Mouse (Mus musculus): ENCODE results near the gene Scpep1. TPM values are rescaled to one million over a fixed set of nuclear protein-coding genes. Genes with fewer than 3 reads are reported as not detected.
A peak's percentile ranks its signal among the peaks of the same experiment; 100 is the strongest.

The Scpep1 gene
- polyA plus RNA-seq, 1 experiment from 2014 or later, result 84.5 TPM

DNA sequence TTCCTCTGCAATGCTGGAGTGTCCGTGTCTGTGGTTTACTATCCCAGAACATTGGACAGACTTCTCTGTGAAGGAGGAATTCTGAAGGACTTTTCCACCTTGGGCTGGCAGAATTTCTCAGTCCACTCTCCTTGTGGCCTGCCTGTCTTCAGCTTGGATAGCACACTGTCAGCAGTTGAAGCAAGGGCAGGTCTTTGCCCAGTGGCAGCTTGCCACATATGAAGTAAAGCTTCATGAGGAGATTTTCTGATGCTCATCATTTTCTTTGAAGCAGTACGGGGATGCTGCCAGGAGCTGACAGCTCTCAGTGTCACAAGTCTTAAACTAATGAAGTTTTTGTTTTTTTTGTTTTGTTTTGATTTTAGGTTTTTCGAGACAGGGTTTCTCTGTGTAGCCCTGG is 3.6 kb upstream of the Scpep1 start:
- ATAC-seq (ENCODE audit: low read depth) (no peak), DNase-seq (ENCODE audit: low spot score) (no peak)
- no peaks in the 10 kb centered on the region for H3K9me3 ChIP-seq (ENCODE audit: control insufficient read depth, low read length)
- H3K4me1 ChIP-seq (ENCODE audit: control insufficient read depth, insufficient read depth, low read length), result peaks cover 4% of the 10 kb centered on the region
- no peak overlapping the region for H3K9ac ChIP-seq (ENCODE audit: low read depth, low read length)
- no peaks in the 10 kb centered on the region for H3K27me3 ChIP-seq (replicated peaks; ENCODE audit: control insufficient read depth, insufficient read depth, low read length)
- 78% methylated on average over 3 of the region's 3 CpGs for WGBS
- no peak overlapping the region for H3K4me3 ChIP-seq (ENCODE audit: low read depth, low read length)
- H3K4me2 ChIP-seq (ENCODE audit: low read depth, low read length), result no peak overlapping the region
- H3K27ac ChIP-seq (replicated peaks; ENCODE audit: low read depth, low read length), result no peak overlapping the region
- H3K36me3 ChIP-seq (ENCODE audit: control insufficient read depth, insufficient read depth, low read length), result no peaks in the 10 kb centered on the region

- Histone ChIP-seq H3K36me3 (ENCODE audit: control insufficient read depth, insufficient read depth, low read length) (0 out of 2 replicates have a peak, but pooled peaks cover 4% of the 10 kb centered on the region), H3K27me3 (replicated peaks; ENCODE audit: control insufficient read depth, insufficient read depth, low read length) (no peaks in the 10 kb centered on the region), H3K9ac (ENCODE audit: low read depth, low read length) (peak overlapping the region; percentile 67), H3K27ac (replicated peaks; ENCODE audit: low read depth, low read length) (peak overlapping the region; percentile 75), H3K4me3 (ENCODE audit: low read depth, low read length) (peak overlapping the region; percentile 52), H3K4me2 (ENCODE audit: low read depth, low read length) (peak overlapping the region; percentile 62), H3K4me1 (ENCODE audit: control insufficient read depth, insufficient read depth, low read length) (peaks cover 4% of the 10 kb centered on the region), H3K9me3 (ENCODE audit: control insufficient read depth, low read length) (no peaks in the 10 kb centered on the region)
- DNase-seq (ENCODE audit: low spot score), result peak; percentile 56
- peak; percentile 48; the same call in 1 of the 2 replicates for ATAC-seq (ENCODE audit: low read depth)
- under 1% methylated on average over 4 of the region's 4 CpGs for WGBS
Observed at GRCm38 (mm10) chr11:88954803-88955202, 462 bp downstream of the Scpep1 start.

DNA sequence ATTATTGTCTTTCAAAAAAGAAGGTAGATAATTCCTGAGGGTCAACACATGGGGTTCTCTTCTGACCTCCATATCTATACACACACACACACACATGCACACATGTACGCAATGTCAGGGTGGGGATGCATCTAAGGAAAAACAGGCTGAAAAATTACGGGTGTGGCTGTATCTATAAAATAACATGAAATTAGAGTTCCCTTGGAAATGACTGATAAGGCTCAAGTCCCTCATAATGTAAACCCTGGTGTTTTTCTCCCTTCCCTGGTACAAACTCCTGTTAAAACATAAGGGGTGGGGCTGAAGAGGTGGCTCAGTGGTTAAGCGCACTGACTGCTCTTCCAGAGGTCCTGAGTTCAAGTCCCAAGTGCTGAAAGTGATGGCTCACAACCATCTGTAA is 1.7 kb downstream of the Scpep1 start:
- ATAC-seq (ENCODE audit: low read depth) (no peak), DNase-seq (ENCODE audit: low spot score) (no peak)
- Histone ChIP-seq H3K36me3 (ENCODE audit: control insufficient read depth, insufficient read depth, low read length) (0 out of 2 replicates have a peak, but pooled peaks cover 4% of the 10 kb centered on the region), H3K9me3 (ENCODE audit: control insufficient read depth, low read length) (no peaks in the 10 kb centered on the region), H3K27me3 (replicated peaks; ENCODE audit: control insufficient read depth, insufficient read depth, low read length) (no peaks in the 10 kb centered on the region), H3K4me2 (ENCODE audit: low read depth, low read length) (no peak overlapping the region), H3K4me3 (ENCODE audit: low read depth, low read length) (no peak overlapping the region), H3K4me1 (ENCODE audit: control insufficient read depth, insufficient read depth, low read length) (peaks cover 4% of the 10 kb centered on the region), H3K27ac (replicated peaks; ENCODE audit: low read depth, low read length) (no peak overlapping the region), H3K9ac (ENCODE audit: low read depth, low read length) (0 out of 2 replicates have a peak overlapping the region, but pooled peaks have one; percentile 14)
- 84% methylated on average over 3 of the region's 3 CpGs for WGBS

GRCm38 (mm10) chr11:88952117-88952516 is 3.1 kb downstream of the Scpep1 start:
- Histone ChIP-seq H3K27me3 (replicated peaks; ENCODE audit: control insufficient read depth, insufficient read depth, low read length) (no peaks in the 10 kb centered on the region), H3K36me3 (ENCODE audit: control insufficient read depth, insufficient read depth, low read length) (peaks cover 4% of the 10 kb centered on the region; the same call in 1 of the 2 replicates), H3K27ac (replicated peaks; ENCODE audit: low read depth, low read length) (no peak overlapping the region), H3K9me3 (ENCODE audit: control insufficient read depth, low read length) (no peaks in the 10 kb centered on the region), H3K4me1 (ENCODE audit: control insufficient read depth, insufficient read depth, low read length) (peaks cover 4% of the 10 kb centered on the region), H3K4me3 (ENCODE audit: low read depth, low read length) (no peak overlapping the region), H3K9ac (ENCODE audit: low read depth, low read length) (no peak overlapping the region), H3K4me2 (ENCODE audit: low read depth, low read length) (no peak overlapping the region)
- ATAC-seq (ENCODE audit: low read depth) (no peak), DNase-seq (ENCODE audit: low spot score) (no peak)
- WGBS, result 85% methylated on average over 5 of the region's 5 CpGs

DNA sequence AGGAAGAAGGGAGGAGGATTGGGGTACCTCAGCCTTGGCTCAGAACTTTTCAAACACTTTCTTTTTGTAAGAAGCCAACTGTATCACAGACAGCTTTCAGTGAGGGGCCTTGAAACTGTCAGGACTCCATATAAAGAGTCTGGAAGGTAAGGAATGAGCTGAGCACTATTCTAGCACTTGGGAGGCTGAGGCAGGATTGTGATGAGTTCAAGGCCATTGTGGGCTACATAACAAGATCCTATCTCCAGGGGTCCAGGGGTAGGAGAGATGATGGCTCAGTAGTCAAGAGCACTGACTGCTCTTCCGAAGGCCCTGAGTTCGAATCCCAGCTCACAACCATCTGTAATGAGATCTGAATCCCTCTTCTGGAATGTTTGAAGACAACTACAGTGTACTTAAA is 3.7 kb downstream of the Scpep1 start:
- ATAC-seq (ENCODE audit: low read depth), result no peak
- H3K36me3 ChIP-seq (ENCODE audit: control insufficient read depth, insufficient read depth, low read length), result peaks cover 10% of the 10 kb centered on the region
- peaks cover 4% of the 10 kb centered on the region for H3K4me1 ChIP-seq (ENCODE audit: control insufficient read depth, insufficient read depth, low read length)
- WGBS, result 90% methylated on average over 2 of the region's 2 CpGs
- DNase-seq (ENCODE audit: low spot score), result no peak
- H3K27ac ChIP-seq (replicated peaks; ENCODE audit: low read depth, low read length), result no peak overlapping the region
- H3K4me3 ChIP-seq (ENCODE audit: low read depth, low read length), result no peak overlapping the region
- no peaks in the 10 kb centered on the region for H3K9me3 ChIP-seq (ENCODE audit: control insufficient read depth, low read length)
- H3K4me2 ChIP-seq (ENCODE audit: low read depth, low read length), result no peak overlapping the region
- H3K27me3 ChIP-seq (replicated peaks; ENCODE audit: control insufficient read depth, insufficient read depth, low read length), result no peaks in the 10 kb centered on the region
- no peak overlapping the region for H3K9ac ChIP-seq (ENCODE audit: low read depth, low read length)

DNA sequence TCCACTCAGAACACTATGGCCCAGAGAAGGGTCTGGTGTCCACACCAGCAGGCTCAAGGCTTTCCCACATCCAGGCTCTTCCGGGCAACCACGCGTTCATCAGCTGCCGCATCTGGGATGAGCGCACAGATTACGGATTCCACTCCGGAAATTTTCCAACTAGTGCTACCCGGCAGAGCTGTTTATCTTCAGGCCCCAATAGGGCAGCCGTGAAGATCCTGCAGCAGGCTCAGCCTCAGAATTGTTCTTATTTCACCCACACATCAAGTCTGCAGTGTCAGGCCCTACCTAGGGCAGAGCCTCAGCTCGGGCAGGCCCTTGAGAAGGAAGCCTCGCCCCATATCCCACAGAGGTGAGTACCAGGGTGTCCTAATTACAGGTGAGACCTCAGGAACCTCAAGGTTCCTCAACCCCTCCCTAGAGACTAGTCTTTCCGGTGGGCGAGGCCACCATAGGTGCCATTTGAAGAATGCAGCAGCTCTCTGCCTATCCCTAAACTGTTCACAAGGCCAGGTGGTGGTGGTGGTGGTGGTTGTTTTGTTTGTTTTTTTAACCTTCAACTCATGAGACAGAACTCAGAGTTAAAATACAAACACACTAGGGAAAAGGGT is 4.5 kb downstream of the Scpep1 start:
- Histone ChIP-seq H3K27me3 (replicated peaks; ENCODE audit: control insufficient read depth, insufficient read depth, low read length) (no peaks in the 10 kb centered on the region), H3K4me2 (ENCODE audit: low read depth, low read length) (no peak overlapping the region), H3K36me3 (ENCODE audit: control insufficient read depth, insufficient read depth, low read length) (peaks cover 14% of the 10 kb centered on the region), H3K9me3 (ENCODE audit: control insufficient read depth, low read length) (no peaks in the 10 kb centered on the region), H3K9ac (ENCODE audit: low read depth, low read length) (no peak overlapping the region), H3K4me1 (ENCODE audit: control insufficient read depth, insufficient read depth, low read length) (peaks cover 4% of the 10 kb centered on the region), H3K27ac (replicated peaks; ENCODE audit: low read depth, low read length) (no peak overlapping the region), H3K4me3 (ENCODE audit: low read depth, low read length) (no peak overlapping the region)
- 85% methylated on average over 13 of the region's 13 CpGs for WGBS
- no peak for DNase-seq (ENCODE audit: low spot score)
- ATAC-seq (ENCODE audit: low read depth), result no peak

DNA sequence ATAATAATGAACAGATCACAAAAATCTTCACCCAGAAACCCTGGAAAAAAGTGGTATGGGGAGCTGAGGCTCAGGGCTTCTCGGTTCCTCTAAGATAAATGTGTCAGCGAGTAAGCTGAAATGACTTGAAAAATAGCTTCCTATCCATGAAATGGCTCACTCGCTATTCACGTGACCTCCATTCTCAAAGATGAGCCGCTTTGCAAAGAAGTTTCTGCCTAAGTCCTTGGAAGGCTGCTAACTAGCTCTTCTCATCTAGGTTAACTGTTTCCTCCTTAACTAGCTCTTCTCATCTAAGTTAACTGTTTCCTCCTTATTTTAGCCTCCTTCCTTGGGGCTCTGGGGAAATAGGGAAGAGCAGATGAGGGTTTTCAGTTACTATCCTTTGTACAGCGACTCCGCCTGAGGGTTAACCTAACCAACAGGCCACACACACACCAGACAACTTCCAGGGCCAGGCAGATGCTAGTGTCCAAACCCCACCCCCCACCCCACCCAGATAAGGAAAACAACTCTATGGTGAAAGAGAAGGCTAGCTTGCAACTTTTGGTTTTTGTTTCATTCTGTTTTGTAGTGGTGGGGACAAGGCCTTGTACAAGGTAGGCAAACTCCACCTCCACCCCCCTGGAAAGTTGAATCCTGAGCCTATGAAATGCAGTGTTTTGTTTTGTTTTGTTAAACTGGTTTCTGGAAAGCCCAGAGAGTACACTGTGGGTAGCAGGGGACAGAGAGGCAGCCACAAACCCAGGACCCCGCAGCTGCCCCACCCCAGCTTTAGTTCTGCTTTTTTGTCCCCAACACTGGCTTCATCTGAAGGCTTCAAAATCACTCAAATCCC is 5.2 kb downstream of the Scpep1 start:
- DNase-seq (ENCODE audit: low spot score), result no peak
- Histone ChIP-seq H3K27ac (replicated peaks; ENCODE audit: low read depth, low read length) (no peak overlapping the region), H3K36me3 (ENCODE audit: control insufficient read depth, insufficient read depth, low read length) (peaks cover 21% of the 10 kb centered on the region), H3K9me3 (ENCODE audit: control insufficient read depth, low read length) (no peaks in the 10 kb centered on the region), H3K27me3 (replicated peaks; ENCODE audit: control insufficient read depth, insufficient read depth, low read length) (no peaks in the 10 kb centered on the region), H3K9ac (ENCODE audit: low read depth, low read length) (no peak overlapping the region), H3K4me3 (ENCODE audit: low read depth, low read length) (no peak overlapping the region), H3K4me1 (ENCODE audit: control insufficient read depth, insufficient read depth, low read length) (peaks cover 4% of the 10 kb centered on the region), H3K4me2 (ENCODE audit: low read depth, low read length) (no peak overlapping the region)
- ATAC-seq (ENCODE audit: low read depth), result no peak
- 83% methylated on average over 8 of the region's 8 CpGs for WGBS

- no peaks in the 10 kb centered on the region for H3K9me3 ChIP-seq (ENCODE audit: control insufficient read depth, low read length)
- no peak overlapping the region for H3K4me2 ChIP-seq (ENCODE audit: low read depth, low read length)
- no peak overlapping the region for H3K4me3 ChIP-seq (ENCODE audit: low read depth, low read length)
- ATAC-seq (ENCODE audit: low read depth), result no peak
- no peak overlapping the region for H3K27ac ChIP-seq (replicated peaks; ENCODE audit: low read depth, low read length)
- WGBS, result 70% methylated on average over 8 of the region's 8 CpGs
- H3K4me1 ChIP-seq (ENCODE audit: control insufficient read depth, insufficient read depth, low read length), result no peaks in the 10 kb centered on the region
- peaks cover 32% of the 10 kb centered on the region for H3K36me3 ChIP-seq (ENCODE audit: control insufficient read depth, insufficient read depth, low read length)
- peak; percentile 20 for DNase-seq (ENCODE audit: low spot score)
- H3K27me3 ChIP-seq (replicated peaks; ENCODE audit: control insufficient read depth, insufficient read depth, low read length), result no peaks in the 10 kb centered on the region
- H3K9ac ChIP-seq (ENCODE audit: low read depth, low read length), result no peak overlapping the region
Observed at GRCm38 (mm10) chr11:88948896-88949295, 6.4 kb downstream of the Scpep1 start.

Measured in embryonic facial prominence, embryonic 14.5 days (tissue).